Mouse (Mus musculus): ENCODE results near the gene Rabl2.

DNA sequence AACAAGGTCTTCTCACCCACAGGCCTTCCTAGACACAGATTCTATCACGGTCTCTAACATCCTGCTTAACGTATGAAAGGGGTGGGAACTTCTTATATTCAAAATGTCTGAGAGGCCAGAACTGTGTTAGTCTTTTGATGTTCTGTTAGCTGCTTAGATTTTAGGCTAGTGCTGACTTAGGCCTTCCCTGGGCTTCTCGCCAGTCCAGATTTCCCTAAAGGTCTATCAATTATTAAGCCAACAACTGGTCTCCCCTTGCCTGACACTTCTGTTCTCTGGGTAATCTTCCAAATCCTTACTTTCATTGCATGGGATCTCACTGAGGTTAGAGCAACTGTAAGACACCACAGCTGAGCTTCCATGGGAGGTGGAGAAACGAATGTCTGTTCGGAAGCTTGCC is 2.6 kb downstream of the Rabl2 start:
- TF ChIP-seq CTCF (IDR thresholded peaks at IDR 0.05; ENCODE audit: control insufficient read depth, insufficient read depth, insufficient read length): no peak
- TF ChIP-seq MAX (IDR thresholded peaks at IDR 0.05): no peak
- TF ChIP-seq USF1 (IDR thresholded peaks at IDR 0.05; ENCODE audit: low read depth): no peak
- TF ChIP-seq MYOD1 (IDR thresholded peaks at IDR 0.05; ENCODE audit: control insufficient read depth, insufficient read length, low read depth): no peak
- no peak for TF ChIP-seq FOSL1 (IDR thresholded peaks at IDR 0.05; ENCODE audit: insufficient read depth, low read length, poor library complexity, severe bottlenecking)
- TF ChIP-seq MYOG (IDR thresholded peaks at IDR 0.05; ENCODE audit: control insufficient read depth, extremely low read depth, insufficient read length): no peak
- no peak for TF ChIP-seq CEBPB (IDR thresholded peaks at IDR 0.05; ENCODE audit: low read depth)

Data from C2C12 (cell line).